Mouse (Mus musculus): Measurements from ENCODE around the gene Phykpl.

Gene Phykpl

GRCm38 (mm10) chr11:51584431-51585248, at the start of gene Phykpl:
Gene Phykpl, plus strand, starts transcription at chr11:51584757.
- in situ Hi-C loops (cut with MboI, MseI): loop anchor here (5.0 kb wide), 1 partner anchor 1152 kb away; the partner anchor contains the start of gene Rufy1

GRCm38 (mm10) chr11:51538388-51538787, 46.2 kb upstream of the Phykpl start:
- in situ Hi-C loops (cut with MboI, MseI): loop anchor here (5.0 kb wide), 1 partner anchor 246 kb away; no protein-coding TSS in a partner anchor

DNA sequence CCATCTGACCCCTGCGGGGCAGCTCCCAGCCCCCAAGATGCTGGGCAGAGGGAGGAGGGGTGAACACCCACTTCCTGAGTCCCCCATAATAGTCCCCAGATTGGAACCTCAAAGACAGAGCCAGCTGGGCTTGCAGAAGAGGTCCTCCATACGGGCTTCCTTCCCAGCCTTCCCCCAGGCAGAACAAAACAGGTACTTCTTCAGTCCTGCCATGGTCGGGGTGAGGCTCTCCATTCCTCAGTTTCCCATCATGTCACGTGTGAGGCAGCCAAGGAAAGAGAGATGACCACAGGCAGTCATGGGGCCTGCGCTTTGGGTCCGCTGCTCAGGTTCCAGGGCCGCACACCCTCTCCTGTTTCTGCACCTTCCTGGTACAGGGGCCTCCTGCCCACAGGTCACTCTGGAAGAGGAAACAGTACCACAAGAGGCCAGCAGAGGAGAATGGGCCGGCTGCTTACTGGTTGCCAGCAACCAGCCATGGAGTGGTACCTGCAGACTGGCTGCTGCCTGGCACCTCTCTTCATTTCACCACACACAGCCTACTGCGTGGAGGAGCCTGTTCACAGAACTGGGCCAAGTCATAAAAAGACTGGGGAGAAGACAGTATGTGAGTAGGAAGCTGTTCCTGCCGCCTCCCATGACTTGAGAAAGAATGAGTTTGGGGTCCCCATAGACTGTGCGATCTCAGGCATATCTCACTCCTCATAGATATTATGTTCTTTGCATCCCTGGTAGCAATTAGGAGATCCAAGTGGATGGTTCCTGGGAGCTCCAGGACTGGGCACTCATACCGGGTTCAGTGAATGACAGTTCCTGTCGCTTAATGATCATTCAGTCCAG, 45.4 kb upstream of the Phykpl start:
- in situ Hi-C loops (cut with MboI, MseI): loop anchor here (5.0 kb wide), 1 partner anchor 247 kb away; no protein-coding TSS in a partner anchor

DNA sequence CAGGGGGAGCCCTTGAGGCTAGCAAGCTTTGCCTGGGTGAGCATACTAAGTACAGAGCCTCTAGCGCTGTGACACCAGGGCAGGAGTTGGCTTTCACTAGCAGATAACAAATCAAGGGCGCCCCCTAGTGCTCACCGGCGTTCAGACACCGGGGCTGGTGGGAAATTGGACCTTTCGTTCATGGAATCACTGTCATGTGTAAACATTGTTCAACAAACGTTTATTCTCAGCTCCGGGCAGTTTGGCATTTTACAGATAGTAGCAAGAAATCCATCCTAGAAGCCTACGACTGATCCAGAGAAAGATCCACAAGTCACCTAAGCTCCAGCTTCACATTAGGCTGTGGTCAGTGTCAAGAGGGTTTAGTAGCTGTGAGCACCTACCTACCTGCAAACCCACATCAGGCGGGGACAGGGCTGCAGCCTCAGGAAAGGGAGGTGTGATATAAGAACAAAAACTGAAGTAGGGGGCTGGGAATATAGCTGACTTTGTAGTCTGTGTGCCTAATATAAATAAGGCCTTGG, 44.7 kb upstream of the Phykpl start:
- in situ Hi-C loops (cut with MboI, MseI): loop anchor here (5.0 kb wide), 1 partner anchor 248 kb away; no protein-coding TSS in a partner anchor

DNA sequence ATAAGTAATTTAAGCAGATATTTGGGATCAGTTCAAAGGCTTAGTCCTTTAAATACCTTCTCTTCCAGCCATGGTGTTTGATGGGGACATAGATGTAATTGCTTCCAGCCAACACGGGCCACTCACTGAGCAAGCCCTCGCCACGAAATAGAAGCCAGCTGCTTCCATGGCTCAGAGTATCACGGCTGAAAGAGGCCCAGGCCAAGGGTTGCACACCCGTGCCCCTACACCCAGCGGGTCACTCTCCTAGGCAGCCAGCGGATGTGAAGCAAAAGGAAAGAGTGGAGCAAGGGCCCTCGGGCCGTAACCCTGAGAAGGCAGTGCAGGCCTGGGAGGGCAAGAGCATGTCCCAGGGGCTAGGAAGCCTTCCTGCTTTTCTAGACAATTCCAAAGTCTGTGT, 42.1 kb upstream of the Phykpl start:
- in situ Hi-C loops (cut with MboI, MseI): no loop called here

DNA sequence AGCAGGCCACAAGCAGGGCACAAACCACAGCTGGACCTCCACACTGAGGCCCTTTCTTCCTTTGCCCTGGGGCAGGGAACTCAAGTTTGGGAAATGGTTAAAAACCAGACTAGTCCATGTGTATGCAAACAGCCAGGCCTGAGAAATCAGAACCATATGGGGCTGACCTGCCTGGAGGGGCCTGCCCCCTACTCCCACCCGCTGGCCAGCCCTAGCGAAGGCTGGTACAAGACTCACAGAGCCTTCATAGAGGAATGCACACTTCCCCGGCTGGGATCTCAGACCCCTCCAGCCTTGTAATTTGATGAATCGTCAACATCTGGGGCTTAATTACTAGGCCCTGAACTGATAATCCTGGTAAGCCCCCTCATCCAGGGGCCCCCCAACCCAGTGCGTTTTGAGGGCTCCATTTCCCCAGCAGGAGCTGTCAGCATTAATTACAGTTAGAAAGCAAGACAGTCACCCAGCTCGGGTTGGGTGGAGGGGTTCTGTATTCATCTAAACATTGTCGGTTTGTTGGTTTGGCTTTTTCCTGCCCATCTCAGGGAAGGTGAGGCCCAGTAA, 41.0 kb upstream of the Phykpl start:
- in situ Hi-C loops (cut with MboI, MseI): no loop called here

GRCm38 (mm10) chr11:51544413-51544812, 40.1 kb upstream of the Phykpl start:
- in situ Hi-C loops (cut with MboI, MseI): no loop called here

GRCm38 (mm10) chr11:51545811-51546210, 38.7 kb upstream of the Phykpl start:
- in situ Hi-C loops (cut with MboI, MseI): no loop called here

GRCm38 (mm10) chr11:51551253-51551652, 33.3 kb upstream of the Phykpl start:
- in situ Hi-C loops (cut with MboI, MseI): loop anchor here (25.0 kb wide), 1 partner anchor 1739 kb away; no protein-coding TSS in a partner anchor

GRCm38 (mm10) chr11:51552091-51552490, 32.5 kb upstream of the Phykpl start:
- in situ Hi-C loops (cut with MboI, MseI): loop anchor here (25.0 kb wide), 1 partner anchor 1740 kb away; no protein-coding TSS in a partner anchor

GRCm38 (mm10) chr11:51554590-51554989, 30.0 kb upstream of the Phykpl start:
- in situ Hi-C loops (cut with MboI, MseI): loop anchor here (25.0 kb wide), 1 partner anchor 1742 kb away; no protein-coding TSS in a partner anchor

- in situ Hi-C loops (cut with MboI, MseI): loop anchor here (25.0 kb wide), 1 partner anchor 1743 kb away; no protein-coding TSS in a partner anchor
These were observed 29.5 kb upstream of the Phykpl start for GRCm38 (mm10) chr11:51555066-51555465.

GRCm38 (mm10) chr11:51563276-51563675, 21.3 kb upstream of the Phykpl start:
- in situ Hi-C loops (cut with MboI, MseI): loop anchor here (5.0 to 25.0 kb wide), 2 partner anchors 91 to 1751 kb away; no protein-coding TSS in a partner anchor

- in situ Hi-C loops (cut with MboI, MseI): loop anchor here (25.0 kb wide), 1 partner anchor 1753 kb away; no protein-coding TSS in a partner anchor
These were observed 19.5 kb upstream of the Phykpl start for GRCm38 (mm10) chr11:51565062-51565461.

DNA sequence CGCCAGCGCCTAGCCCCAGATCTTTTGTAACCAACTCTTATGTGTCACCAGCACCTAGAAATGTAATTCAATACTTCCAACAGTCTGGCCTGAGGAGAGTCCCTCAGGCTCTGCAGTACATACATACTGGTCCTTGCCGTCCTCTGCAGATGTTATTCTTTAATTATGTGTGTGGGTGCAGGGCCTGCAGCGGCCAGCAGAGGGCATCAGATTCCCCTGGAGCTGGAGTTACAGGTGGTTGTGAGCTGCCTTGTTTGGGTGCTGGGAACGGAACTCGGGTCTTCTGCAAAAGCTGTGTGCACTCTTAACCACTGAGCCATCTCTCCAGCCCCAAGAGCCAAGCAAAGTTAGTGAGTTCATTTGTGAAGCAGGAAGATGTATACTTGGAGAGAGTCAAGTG, 18.6 kb upstream of the Phykpl start:
- in situ Hi-C loops (cut with MboI, MseI): loop anchor here (25.0 kb wide), 1 partner anchor 1754 kb away; no protein-coding TSS in a partner anchor

DNA sequence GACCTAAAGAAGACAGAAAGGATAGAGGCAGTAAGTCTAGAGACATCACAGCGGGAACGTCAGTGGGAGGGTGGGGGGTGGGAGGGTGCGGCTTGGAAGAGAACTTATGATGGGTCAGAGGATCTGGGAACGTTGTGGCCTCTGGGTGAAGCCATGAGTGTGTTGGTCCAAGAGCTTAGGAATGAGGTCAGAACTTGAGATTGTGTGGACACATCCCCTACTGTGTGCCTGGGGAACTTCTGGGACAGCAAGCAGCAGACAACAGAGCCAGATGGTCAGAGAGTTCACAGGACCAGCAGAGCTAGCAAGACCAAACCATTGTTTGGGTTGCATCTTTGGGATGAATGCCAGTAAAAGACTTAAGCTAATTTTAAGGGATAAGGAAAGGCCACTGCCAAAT, 15.8 kb upstream of the Phykpl start:
- in situ Hi-C loops (cut with MboI, MseI): loop anchor here (25.0 kb wide), 1 partner anchor 1756 kb away; no protein-coding TSS in a partner anchor

- in situ Hi-C loops (cut with MboI, MseI): no loop called here
These were observed 8.1 kb upstream of the Phykpl start for GRCm38 (mm10) chr11:51576454-51576853.

GRCm38 (mm10) chr11:51577587-51577986, 7.0 kb upstream of the Phykpl start:
- in situ Hi-C loops (cut with MboI, MseI): no loop called here

DNA sequence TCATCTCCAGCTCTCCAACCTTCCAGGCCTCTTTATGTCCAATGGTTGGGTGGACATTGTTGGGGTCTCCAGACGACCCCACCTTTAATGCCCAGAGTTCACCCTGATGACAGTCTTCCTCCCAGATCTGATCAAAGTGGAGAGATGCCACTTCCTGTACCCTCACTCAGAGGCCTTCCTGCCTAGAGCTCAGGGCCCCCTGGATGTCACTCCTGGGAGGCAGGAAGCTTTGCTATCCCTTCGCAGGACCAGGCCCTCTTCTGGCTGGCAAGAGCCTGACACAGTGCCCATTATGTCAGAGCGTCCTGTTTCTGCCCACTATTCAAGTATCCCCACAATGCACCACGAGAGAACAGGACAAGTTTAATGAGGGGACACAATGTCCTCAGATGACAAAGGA, 5.5 kb upstream of the Phykpl start:
- in situ Hi-C loops (cut with MboI, MseI): no loop called here

GRCm38 (mm10) chr11:51582713-51583112, 1.8 kb upstream of the Phykpl start:
- in situ Hi-C loops (cut with MboI, MseI): no loop called here

DNA sequence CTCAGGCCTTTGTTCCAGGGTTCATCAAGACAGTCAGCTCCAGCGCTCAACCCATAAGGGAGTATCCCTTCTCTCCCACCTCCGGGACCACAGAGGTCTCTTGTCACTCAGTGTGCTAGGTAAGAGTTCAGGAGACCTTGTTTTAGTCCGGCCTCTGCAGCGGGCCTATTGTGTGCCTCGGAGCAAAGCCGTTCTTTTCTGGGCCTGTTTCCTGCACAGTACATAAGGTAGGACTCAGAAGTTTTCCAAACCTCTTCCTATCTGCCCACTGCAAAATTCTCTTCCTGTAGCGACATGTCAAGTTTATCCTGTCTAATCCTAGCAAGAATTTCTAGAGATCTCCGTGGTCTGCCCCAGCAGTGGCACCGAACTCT, 513 bp upstream of the Phykpl start:
- in situ Hi-C loops (cut with MboI, MseI): no loop called here
